Mouse (Mus musculus): ENCODE data around the gene Letm1.
A peak's percentile ranks its signal among the peaks of the same experiment; 100 is the strongest.

Letm1 gene

GRCm38 (mm10) chr5:33738341-33738740 lies 44.3 kb downstream of the Letm1 start:
- no peak for DNase-seq (ENCODE audit: low read depth, low spot score)

- peak; percentile 72 for DNase-seq (ENCODE audit: low read depth, low spot score)
Measured at GRCm38 (mm10) chr5:33737903-33738321, 44.7 kb downstream of the Letm1 start.

DNA sequence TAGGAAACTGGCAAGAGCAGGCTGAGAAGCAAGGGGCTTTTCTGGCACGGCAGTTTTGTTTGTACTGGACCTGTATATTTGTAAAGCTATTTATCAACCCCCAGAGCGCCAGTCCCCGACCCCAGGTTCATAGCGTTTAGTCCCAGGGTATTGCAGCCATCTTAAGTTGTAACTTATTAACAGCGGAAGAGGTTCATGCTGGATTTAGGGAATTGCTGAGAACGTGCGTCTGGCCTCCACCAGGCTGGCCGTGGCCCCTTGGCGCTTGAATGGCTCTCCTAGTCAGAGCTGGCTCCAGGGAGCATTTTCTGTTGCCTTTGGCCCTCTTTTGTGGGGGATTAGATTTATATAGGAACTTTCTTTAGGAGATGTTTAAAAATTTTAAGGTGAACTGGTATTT lies 46.4 kb downstream of the Letm1 start:
- no peak for DNase-seq (ENCODE audit: low read depth, low spot score)

DNA sequence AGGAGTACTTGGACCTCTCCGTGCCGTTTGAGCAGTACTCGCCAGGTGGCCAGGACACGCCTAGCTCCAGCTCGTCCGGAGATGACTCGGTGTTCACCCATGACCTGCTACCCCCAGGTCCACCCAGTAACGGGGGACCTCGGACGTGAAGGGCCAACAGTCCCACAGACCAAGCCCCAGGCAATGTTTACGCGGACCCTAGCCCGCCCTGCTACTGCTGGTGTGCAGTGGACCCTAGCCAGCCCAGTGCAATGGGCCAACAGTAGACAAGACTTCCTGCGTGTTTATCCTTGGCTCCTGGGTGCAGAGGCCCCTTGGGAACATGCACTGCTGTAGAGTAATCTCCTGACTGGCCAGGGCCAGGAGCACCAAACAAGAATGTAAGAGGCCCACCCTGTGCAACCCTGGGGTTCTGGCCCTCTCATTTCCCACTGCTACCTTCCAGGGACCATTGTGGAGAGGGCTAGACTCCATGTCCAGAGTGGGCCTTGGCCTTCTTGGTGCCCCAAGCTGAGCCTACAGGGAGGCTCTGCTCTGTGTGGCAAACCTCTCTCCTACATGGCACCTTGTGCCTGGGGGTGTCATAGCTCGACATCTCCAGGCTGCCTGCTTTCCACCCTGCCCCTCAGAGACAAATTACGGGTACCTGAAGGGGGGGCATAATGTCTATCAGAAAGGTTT lies 47.1 kb downstream of the Letm1 start:
- no peak for DNase-seq (ENCODE audit: low read depth, low spot score)

DNA sequence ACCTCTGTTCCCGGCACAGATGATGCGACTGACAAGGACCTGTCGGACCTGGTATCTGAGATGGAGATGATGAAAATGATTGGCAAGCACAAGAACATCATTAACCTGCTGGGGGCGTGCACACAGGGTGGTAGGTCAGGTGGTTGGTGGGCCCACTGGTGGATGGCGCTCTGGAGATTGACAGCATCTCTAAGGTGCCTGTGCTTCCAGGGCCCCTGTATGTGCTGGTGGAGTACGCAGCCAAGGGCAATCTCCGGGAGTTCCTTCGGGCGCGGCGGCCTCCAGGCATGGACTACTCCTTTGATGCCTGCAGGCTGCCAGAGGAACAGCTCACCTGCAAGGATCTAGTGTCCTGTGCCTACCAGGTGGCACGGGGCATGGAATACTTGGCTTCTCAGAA lies 48.8 kb downstream of the Letm1 start:
- DNase-seq (ENCODE audit: low read depth, low spot score): no peak

DNA sequence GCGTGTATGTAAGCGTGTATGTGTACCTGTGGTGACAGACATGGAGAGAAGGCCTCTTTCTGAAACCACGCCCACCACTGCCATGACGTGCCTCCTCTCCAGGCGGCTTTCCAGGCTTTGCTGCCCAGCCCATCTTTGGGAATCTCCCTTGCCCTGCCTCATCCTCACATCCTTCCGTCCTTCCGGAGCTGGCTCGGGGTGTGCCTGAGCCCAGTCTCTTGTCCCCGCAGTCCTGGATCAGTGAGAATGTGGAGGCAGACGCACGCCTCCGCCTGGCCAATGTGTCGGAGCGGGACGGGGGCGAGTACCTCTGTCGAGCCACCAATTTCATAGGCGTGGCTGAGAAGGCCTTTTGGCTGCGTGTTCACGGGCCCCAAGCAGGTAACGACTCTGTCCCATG lies 51.6 kb downstream of the Letm1 start:
- DNase-seq (ENCODE audit: low read depth, low spot score): peak; percentile 51

- no peak for DNase-seq (ENCODE audit: low read depth, low spot score)
Measured at GRCm38 (mm10) chr5:33730516-33730915, 52.1 kb downstream of the Letm1 start.

- DNase-seq (ENCODE audit: low read depth, low spot score): no peak
Measured at GRCm38 (mm10) chr5:33728841-33729240, 53.8 kb downstream of the Letm1 start.

- DNase-seq (ENCODE audit: low read depth, low spot score): no peak
Measured at GRCm38 (mm10) chr5:33726891-33727290, 55.7 kb downstream of the Letm1 start.

- no peak for DNase-seq (ENCODE audit: low read depth, low spot score)
Measured at GRCm38 (mm10) chr5:33726081-33726647, 56.5 kb downstream of the Letm1 start.

GRCm38 (mm10) chr5:33723641-33724465 lies 58.8 kb downstream of the Letm1 start:
- DNase-seq (ENCODE audit: low read depth, low spot score): peak; percentile 54

GRCm38 (mm10) chr5:33723019-33723640 lies 59.5 kb downstream of the Letm1 start:
- DNase-seq (ENCODE audit: low read depth, low spot score): peak; percentile 50

GRCm38 (mm10) chr5:33722266-33723018 lies 60.2 kb downstream of the Letm1 start:
- DNase-seq (ENCODE audit: low read depth, low spot score): peak; percentile 49

- peak; percentile 65 for DNase-seq (ENCODE audit: low read depth, low spot score)
Measured at GRCm38 (mm10) chr5:33721541-33722265, 60.9 kb downstream of the Letm1 start, which contains the start of gene Fgfr3. TSS of gene Fgfr3 (plus strand) at chr5:33721674.

DNA sequence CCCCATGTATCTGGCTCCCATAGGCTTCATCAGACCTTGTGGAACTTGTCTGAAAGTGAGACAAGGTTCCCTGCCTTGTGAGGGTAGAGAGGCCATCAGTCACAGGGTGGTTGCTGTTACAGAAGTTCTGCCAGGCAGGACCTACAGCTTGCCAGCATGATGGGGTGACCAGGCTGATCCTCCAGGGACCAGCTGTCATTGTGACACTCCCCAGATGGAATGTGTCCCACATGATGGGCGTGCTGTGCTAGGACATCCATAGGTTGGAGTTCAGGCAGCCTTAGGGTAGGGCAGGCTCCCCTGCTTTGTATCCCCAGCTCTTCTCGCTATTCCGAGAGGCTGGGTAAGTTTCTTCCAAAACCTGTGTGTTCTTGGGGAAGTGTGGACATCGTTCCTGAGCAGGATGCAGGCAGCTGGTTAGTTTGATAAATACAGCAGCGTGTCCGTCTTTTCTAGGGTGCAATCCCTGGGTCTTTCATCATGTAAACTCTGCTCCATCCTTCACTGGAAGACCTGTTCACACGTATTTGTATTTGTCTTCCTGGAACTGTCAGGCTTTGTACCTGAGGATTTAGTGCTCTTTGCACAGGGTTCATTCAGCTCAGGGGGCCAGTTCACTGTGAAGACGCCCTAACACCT lies 61.6 kb downstream of the Letm1 start:
- peak; percentile 15 for DNase-seq (ENCODE audit: low read depth, low spot score)

DNA sequence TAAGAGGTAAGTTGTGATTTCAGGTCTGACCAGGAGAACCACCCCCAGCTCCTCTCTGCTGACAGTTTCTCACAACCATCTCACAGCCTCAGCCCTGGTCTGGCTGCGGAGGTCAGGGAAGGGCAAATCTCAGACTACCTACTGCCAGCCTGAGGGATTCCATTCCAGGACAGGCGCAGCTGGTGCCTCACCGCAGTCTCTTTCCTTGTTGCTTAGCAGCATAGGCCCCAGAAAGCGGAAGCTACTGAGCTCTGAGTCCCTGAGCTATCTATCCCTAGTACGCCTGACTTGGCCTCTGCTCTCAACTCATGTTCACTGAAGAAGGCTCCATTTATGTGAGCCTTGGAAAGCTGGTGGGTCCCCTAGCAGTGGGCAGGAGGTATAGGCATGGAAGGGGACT lies 64.2 kb downstream of the Letm1 start:
- peak; percentile 26 for DNase-seq (ENCODE audit: low read depth, low spot score)

DNA sequence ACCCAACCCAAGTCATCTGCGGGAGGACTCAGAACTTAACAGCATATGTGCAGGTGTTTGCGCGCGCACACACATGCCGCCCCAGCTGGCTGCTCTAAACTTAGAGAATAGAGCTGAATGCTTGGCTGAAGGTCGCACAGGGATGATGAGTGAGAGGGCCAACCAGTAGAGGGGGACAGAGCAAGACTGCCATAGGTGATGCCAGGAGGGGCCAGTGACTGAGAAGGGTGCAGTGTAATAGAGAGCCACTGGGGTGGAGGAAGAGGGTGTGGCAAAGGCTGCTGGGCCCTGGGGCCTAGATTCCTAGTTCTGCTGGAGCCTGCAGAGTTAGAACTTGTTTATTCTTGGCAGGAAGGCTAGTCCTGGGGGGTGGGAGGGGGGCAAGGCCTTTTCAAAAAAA lies 66.2 kb downstream of the Letm1 start:
- peak; percentile 26 for DNase-seq (ENCODE audit: low read depth, low spot score)

DNA sequence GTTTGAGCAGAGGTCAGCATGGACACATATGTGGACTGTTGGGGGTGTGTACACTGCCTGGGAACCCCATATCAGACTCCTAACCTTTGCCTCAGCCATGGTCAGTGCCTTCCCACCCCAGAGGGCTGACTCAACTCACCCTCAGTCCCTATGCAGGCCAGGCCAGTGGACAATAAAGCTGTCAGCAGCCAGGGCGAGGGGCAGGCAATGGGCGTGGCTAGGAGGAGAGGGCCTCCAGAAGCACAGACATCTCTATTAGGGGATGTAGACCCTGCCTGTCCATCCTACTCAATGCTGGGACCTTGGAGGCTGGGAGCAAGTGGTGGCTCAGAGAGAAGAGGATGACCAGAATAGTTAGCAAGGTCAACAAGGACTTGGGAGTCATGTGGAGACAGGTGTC lies 67.4 kb downstream of the Letm1 start:
- no peak for DNase-seq (ENCODE audit: low read depth, low spot score)

DNA sequence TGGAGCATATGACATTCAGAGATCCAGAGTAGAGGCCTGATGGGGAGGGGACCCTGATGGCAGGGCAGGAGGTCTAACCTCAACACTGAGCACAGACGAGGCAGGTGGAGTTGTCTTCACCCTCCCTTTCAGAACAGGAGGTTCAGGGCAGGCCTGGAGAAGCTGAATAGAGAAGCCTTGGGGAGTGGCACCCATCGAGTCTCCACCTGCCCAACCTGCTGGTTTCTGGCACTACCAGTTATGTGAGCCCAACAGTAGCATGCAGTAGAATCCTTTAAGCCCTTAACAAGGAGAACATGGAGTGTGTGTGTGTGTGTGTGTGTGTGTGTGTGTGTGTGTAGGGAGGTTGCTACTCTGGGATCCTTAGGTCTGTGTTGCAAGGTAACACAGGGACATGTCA lies 70.1 kb downstream of the Letm1 start:
- no peak for DNase-seq (ENCODE audit: low read depth, low spot score)

- no peak for DNase-seq (ENCODE audit: low read depth, low spot score)
Measured at GRCm38 (mm10) chr5:33709037-33709436, 73.6 kb downstream of the Letm1 start.
